Mouse (Mus musculus) c-Kit-positive CD71-negative TER-119-negative erythroid progenitor cells, embryonic 14.5 days (primary cell): ENCODE measurements around the gene Mks1.

Experiments used
- DNase-seq: peaks from one replicate; pipeline ENCODE4 v3.0.0-alpha.2; 2013; ENCODE audit warnings: low read depth

Mks1 gene

DNA sequence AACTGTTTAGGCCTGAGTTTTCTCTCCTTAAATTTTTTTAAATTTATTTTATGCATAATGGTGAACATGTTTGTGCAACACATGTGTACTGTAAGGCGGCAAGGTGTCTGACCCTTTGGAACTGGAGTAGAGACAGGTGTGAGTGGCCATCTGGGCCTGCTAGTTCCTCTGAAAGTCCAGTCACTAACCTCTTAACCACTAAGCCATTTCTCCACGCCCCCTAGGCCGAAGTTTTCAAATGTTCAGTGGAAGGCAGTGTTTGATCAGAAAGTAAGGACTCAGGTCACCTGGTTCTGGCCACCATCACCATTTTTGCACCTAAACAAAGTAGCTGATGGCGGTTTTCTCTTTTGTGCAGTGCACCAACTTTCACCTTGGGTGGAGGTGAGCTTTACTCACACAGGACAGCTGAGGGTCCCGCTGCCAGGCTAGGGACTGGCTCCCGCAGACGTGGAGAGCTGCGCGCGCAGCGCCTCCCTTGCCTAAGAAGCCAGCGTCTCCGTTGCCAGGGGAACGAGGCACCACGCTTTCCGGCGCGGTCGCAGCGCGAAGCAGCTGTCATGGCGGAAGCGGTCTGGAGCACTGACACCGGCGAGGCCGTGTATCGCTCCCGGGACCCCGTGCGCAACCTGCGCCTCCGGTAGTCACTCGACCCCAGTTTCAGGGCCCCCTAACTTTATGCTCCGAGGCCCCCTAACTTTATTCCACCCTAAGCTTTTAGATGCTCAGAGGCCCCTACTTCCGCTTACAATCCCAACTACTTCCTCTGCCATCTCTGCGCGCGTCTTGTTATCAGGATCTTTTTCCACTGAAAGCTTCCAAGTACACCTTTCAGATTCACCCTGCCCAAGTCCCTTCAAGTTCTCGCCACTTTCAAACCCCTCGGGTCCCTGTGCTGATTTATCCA is at the start of gene Mks1:
TSS of gene Mks1 (plus strand) at position 526 of the 907 bp plus-strand sequence.
- peak; percentile 86 for DNase-seq

DNA sequence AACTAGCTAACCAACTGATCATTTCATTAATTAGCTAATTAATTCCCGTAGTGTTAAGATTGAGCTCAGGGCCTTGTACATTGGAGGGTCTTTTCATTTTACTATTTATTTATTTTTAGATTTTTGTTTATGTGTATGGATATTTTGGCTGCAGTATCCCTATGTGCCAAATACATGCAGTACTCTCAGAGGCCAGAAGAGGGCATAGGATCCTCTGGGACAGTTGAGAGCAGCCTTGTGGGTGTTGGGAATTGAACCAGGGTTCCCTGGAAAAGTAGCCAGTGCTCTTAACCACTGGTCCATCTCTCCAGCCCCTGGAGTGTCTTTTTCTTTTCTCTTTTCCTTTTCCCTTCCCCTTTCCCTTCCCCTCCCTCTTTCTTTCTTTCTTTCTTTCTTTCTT is 47.6 kb upstream of the Mks1 start:
- DNase-seq = peak; percentile 50

DNA sequence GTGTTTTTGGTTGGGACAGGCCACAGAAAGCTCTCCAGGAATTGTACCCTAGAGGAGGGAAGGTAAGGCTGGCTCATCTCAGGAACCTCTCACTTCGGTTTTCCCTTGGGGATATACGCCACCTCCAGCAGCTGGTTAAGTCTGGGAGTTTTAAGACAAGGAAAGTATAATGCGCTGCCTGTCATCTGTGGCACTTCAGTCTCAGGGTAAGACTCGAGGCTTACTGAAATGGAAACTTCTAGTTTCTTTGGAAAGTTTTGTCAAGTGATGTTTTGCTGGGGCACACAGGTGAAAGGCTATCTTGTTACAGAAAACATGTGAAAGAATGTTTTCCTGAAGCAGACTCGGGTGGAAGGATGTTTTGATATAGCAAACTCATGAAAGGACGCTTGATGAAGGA is 45.6 kb upstream of the Mks1 start:
- DNase-seq = no peak

DNA sequence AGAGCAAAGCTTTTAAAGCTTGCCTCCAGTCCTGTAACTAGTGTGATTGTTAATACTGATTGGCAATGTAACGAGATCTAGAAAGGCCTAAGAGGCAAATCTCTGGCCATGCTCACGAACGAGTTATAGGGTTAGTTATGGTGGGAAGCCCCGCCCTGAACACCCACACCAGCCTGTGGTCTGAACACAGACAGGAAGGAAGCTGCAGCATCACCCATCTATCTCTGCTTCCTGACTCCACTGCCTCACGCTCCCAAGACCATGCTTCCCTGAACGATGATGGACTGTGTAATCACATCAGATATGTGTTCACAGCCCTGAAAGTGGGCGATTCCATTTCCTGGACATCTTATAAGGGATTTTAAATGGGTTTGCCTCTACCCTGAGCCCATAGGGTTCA is 44.8 kb upstream of the Mks1 start:
- DNase-seq = no peak

DNA sequence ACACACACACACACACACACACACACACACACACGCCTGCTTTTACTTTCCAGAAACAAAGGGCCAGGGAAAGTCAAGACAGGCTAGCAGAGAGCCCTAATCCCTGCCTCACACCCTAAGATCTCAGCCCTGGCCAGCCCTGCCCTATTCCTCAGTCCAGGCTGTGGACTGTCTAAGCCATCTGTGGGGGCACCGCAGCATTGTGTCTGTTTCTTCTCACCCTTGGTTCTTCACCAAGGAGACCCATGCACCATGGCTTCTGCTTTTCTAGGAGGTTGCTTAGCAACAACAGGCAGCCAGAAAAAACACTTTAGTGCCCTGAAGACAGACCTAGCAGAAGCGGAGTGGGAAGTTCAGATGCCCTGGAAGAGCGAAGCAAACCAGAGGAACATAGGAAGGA is 41.6 kb upstream of the Mks1 start:
- DNase-seq = peak; percentile 48

DNA sequence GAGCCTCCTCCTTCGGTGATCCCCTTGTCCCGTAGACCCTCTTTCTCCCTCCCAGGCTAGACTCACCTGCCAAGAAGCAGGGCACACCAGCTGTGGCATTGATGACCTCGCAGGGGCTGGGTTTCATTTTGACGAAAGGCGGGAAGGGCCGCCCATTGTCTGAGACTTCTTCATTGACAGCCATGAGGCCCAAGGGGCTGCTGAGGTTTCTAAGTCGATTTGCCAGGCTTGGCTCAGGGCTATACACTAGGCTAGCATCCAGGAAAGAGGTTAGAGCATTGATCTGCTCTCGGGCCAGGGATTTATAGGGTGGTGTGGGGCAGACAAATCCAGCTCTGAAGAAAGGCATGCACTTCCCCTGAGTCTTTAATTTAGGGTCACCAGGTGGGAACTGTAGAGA is 38.2 kb upstream of the Mks1 start:
- no peak for DNase-seq

DNA sequence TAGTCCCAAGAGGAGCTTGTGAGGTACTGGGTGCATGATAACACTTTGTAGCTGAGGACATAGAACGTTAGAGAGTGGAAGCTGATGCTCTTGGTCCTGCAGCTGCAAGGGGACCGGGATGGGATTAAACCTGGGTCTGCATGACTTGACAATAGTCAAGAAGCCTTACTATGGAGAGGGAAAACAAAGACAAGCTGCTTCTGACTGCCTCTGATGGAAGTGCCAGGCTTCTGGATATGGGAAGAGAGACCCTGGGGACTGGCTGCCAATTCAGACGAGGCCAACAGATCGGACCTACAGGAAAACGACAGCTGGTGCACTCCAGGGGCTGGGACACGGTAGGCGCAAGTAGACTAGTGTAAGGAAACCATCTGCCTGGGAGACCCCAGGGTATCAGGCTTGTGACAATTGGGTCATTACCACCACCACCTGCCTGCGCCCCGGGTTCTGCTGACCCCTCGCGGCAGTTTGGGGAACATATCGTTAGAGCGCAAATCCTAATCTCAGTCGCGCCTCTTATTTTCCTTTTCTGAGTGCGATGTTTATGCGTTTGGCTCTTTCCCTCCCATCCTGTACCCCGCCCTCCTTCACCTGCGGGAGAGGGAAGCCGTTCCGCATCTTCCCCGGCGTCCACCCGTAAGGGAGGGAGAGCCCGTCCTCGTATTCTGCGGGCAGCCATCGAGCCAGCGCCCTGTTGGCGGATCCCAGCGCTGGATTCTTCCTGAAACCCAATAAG is 36.1 kb upstream of the Mks1 start:
- DNase-seq = no peak

DNA sequence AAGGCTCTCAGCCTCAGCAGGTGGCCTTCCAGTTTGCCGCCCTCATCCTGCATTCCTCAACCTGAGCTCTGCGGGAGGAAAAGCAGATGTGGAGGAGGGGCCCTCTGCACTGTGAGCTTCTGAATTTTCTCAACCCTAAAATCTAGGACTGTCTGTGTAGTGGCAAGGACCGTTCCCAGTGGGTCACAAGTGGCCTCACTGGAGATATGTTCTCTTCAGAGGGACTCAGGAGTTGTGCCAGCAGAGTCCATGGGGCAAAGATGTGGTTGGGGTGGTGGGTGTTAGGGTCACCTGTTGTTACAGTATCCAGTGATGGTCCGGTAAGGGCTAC is 35.6 kb upstream of the Mks1 start:
- no peak for DNase-seq

DNA sequence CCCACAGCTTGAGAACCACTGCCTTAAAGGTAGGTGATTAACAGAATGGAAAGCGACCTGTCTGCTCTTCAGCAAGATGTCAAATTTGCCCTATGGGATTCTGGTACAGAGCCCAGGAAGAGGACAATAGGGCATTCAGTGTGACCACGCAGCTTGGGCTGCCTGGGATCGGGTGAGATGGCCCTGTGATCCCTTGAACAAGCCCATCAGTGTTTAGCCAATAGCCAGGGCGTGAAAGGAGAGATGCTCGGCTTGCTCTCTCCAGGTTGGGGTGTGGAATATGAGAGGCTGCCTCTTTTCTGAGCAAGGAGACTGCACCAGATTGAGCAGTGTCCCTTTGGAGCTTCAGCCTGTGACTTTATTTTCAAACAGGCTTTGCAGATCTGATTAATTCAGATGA is 31.5 kb upstream of the Mks1 start:
- DNase-seq = no peak

DNA sequence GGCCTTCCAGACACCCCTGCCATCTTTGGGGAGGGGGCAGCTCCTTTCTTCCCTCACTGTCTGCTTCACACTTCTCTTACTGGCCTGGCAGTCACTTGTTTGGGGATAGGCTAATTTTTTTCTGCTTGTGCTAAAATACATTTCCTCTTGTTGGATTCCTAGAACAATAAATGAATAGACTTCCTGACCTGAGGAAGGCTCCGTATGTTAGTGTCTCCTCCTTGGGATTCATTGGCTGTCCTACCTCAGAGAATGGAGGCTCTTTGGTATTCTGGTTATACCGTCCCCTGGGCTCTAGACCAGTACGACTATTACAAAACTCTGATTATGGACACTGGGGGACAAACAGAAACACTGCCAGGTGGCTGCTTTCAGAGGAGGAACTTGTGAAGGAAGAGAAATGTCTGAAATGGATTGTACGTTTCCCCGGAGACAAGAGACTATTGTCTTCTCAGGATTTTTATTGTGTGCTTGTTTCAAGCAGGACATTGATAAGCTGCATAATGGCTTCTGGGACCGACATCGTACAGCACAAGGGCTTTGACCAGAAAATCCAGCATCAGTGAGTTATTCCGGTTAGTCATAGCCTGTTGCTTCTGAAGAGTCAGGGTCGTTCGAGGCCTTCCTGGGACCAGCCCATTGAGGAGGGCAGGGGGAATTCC is 24.6 kb upstream of the Mks1 start, which contains the start of gene Lpo:
TSS of gene Lpo (minus strand) at position 51 of the 662 bp plus-strand sequence.
- DNase-seq = no peak

DNA sequence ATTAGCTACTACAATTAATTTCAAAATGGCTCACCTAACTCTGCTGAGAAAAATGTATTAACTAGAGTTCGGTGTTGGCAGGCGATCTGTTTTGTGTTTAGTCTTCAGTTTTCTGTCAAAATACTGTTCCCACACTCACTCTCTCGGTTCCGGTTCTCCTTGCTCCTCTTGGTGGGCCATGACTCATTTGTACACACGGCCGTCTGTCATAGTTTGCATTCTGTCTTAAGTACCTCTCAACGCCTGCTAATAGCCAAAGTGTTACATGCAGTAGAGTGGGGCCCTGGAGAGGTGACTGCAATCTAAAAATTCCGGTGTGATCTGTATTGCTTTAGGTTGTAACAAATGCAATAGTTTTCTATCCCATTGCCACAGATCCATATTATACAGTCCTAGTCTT is 12.3 kb upstream of the Mks1 start:
- no peak for DNase-seq

DNA sequence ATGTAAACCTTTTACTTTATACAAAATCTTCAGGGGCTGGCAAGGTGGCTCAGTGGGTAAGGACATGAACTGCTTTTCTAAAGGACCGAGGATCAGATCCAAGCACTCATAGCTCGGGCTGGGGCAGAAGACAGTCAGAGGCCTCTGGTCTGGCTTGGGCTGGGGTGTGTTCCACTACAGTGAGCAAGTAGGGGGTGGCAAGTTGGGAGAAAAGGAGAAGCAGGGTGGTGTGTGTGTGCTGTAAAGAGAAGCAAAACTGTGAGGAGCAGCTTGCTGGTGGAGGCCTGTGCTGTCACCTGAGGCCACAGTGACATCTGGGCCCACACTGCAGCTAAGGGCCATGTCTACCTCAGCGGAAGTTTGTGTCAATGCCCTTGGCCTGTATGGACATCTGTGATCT is 11.6 kb upstream of the Mks1 start:
- DNase-seq = no peak

DNA sequence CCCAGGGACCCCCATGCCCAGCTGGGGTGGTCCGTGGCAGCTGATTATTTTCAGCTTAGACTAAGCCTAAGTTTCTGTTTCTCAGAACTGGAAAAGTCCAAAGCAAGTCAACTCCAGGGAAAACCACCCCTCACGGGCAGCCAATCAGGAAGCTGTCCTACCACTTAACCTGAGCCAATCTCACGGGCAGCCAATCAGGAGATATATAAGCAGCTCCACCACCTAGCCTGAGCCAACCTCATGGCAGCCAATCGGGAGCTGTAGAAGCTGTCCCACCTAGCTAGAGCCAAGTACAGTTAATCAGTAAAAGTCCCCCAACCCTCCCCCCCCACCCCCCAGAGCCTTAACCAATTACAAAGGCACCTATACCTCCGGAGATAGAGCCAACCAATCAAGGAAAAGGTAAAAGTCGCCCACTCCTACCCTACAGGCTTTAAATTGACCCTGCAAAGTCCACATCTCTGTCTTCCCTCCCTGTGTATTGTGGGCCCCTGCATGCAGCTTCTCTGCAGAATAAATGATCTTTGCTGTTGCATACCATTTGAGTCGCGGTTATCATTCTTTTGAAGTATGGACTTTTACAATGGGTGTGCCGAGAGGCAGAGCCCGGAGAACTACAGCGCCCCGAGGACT is 5.9 kb upstream of the Mks1 start:
- no peak for DNase-seq

DNA sequence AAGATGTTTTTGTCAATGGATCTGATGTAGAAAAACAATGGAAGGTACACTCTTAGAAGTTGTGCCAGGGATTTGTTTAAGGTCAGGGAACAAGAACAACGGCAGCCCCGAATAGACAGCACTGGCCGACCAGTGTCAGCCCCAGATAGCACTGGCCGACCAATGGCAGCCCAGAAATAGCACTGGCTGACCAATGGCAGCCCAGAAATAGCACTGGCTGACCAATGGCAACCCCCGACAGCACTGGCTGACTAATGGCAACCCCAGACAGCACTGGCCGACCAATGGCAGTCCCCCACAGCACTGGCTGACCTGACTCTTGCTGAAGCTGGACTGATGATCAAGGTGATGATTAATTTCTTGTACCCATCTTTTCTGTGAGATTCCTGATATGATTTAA is 5.1 kb upstream of the Mks1 start:
- DNase-seq = no peak

DNA sequence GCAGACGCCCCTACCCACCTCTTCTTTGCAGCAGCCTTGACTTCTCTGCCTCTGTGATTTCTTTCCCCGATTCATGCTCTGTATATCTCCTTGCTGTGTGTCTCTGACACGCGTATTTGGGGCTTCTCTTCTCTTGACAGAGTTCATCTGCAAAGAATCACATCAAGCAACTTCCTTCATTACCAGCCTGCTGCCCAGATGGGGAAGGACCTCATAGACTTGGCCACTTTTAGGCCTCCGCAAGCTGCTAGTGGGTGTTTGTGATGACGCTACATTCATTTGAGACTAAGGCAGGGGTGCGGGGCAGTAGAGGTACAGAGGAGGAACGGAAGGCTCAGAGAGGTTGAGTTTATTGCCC is 561 bp downstream of the Mks1 start:
- no peak for DNase-seq

DNA sequence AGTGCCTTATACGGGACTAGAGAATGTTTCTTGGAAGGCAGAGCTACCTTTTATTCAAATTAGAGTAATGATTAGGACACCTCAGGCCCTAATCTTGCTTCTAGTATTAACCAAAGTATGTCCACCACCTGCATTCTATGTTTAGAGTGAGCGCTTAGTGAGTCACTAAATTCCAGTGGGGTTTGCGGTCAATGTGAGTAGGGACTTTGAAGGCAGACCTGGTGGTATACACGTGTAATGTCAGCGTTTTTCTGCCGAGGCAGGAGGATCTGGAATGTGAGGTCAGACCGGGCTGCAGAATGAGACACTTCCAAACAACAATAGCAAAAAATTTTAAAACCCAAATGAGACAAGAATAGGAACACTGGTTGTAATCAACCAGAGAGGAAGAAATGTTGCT is 1.5 kb downstream of the Mks1 start:
- DNase-seq = no peak

DNA sequence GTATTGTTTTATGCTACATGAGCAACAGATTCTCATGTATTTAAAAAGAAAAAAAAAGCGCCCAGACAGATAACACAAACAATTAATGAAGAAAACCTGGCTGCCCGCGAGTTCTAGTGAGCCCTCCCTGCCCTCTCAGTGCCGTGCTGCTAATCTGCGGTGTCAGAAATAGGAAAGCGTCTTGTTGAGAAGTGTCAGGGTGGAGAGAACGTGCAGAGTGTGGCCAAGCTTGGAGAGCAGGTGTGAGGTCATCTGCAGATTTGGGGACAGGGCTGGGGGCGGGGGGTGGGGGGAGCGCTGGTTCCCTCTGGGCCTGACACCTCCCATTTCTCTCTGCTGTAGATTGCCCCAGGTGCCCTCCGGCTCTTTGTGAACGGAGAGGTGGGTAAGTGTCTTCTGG is 6.3 kb downstream of the Mks1 start:
- no peak for DNase-seq

DNA sequence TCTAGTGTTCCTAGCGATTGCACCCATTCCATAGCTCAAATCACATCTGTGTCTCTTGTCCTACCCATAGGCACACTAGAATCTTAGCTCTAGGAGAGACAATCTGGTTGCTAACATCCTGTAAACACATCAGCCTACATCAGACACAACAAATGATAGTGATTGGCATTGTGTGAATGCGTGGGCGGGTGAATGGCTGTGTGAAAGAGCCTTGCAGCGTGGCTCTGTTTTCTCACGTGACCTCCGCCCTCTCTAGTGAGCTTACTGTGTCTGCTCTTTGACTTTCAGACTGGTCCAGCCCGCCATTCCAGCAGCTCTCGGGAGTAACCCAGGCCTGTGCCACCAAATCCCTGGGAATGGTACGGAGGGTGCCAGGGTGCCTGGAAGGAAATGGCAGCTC is 7.4 kb downstream of the Mks1 start:
- no peak for DNase-seq

DNA sequence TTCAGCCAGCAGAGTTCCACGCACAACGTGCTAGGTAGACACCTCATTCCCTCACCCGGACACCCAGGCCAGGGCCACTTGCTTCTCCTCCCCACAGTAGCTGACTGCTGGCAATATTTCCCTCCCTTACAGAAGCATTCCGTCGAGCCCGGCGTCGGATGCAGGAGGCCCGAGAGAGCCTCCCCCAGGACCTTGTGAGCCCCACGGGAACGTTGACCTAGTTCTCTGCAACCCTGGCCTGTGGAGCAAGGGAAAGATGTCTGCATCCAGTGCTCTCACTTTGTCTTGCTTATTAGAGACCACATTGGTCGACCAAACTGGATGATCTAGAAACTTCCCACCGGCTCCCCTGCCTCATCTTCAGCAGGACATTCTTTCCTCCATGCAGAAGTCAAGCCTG is 9.8 kb downstream of the Mks1 start:
- no peak for DNase-seq

DNA sequence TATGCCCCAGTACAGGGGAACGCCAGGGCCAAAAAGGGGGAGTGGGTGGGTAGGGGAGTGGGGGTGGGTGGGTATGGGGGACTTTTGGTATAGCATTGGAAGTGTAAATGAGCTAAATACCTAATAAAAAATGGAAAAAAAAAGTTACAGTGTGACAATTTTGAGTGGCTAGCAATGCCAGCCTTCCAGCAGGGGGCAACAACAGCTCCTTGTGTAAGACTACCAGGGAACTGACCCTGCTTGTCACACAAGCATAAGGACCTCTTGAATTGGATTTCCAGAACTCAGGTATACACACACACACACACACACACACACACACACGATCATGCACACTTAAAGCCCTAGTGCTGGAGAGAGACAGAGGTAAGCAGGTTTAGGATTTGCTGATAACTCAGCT is 13.9 kb downstream of the Mks1 start:
- peak; percentile 6 for DNase-seq

DNA sequence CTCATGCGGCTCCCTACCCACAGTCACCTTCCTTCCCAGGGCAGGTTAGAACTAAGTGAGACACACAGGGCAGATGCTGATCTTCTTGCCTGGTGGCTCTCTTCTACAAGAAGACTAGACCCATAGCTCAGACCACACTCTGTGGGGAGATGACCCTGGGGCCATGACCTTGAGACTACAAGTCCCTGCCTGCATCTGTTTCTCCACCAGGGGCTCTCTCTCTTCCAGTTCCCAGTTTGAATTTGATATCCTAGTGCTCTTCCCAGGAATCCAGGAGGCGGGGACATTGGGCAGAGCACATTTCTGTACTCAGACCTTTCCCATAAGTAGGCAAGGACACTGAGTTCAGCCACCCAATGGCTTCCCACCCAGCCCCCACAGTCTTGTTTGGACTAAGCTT is 17.1 kb downstream of the Mks1 start:
- DNase-seq = no peak

DNA sequence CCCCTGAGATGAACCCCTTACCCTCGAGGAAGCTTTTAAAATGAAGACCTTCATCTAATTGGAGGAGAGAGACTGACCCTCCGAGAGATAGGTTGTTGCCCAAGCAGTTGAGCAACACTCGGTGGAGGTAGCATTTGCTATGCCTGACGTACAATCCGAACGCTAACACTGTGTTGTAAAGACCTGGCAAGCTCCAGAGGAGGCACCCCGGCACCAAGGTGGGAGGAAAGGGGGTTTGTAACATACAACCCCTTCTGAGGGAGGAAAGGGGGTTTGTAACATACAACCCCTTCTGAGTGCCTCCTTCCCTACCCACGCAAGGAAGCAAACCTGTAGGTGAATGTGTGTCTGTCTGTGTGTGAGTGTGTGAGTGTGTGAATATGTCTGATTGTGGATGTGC is 18.8 kb downstream of the Mks1 start:
- no peak for DNase-seq

DNA sequence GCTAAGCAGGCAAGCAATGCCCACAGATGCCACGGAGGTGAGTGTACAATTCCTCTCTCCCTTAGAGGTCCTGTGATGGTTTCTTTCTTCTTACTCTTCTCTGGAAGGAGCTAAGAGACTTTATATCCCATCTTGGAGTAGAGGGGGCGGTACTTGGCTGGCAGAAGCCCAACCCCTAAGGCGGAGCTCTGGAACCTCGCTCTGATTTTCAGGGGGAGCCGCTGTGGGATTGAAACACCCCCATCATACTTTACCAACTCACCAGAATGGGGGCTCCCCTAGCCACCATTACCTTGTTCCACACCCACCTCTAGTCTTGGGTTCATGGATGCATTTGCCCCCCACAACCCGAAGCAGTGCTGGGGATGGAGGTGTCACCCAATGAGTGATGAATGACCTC is 22.4 kb downstream of the Mks1 start, which contains the start of gene Epx:
TSS of gene Epx (minus strand) at position 101 of the 400 bp plus-strand sequence.
- DNase-seq = no peak
